Mouse (Mus musculus): ENCODE results near the gene Rnf167. TPM values are rescaled to one million over a fixed set of nuclear protein-coding genes. Genes with fewer than 3 reads are reported as not detected.

Gene Rnf167
- total RNA-seq, 2 experiments from 2014 or later = 85.6 to 88.0 TPM

- DNase-seq = no peak
Observed at GRCm38 (mm10) chr11:70638293-70638692, 8.7 kb upstream of the Rnf167 start.

- no peak for DNase-seq
Observed at GRCm38 (mm10) chr11:70638714-70639278, 8.2 kb upstream of the Rnf167 start, which contains the start of gene Gp1ba. Gene Gp1ba, plus strand, starts transcription at chr11:70639122.

GRCm38 (mm10) chr11:70639976-70640375, 7.1 kb upstream of the Rnf167 start:
- no peak for DNase-seq

GRCm38 (mm10) chr11:70641241-70641640, 5.8 kb upstream of the Rnf167 start:
- no peak for DNase-seq

GRCm38 (mm10) chr11:70643051-70643450, 4.0 kb upstream of the Rnf167 start:
- no peak for DNase-seq

GRCm38 (mm10) chr11:70644564-70645103, 2.4 kb upstream of the Rnf167 start:
- DNase-seq = no peak

GRCm38 (mm10) chr11:70645461-70646258, 1.4 kb upstream of the Rnf167 start:
- no peak for DNase-seq

- no peak for DNase-seq
Observed at GRCm38 (mm10) chr11:70646259-70646555, 828 bp upstream of the Rnf167 start.

- no peak for DNase-seq
Observed at GRCm38 (mm10) chr11:70647716-70648420, 833 bp downstream of the Rnf167 start.

- DNase-seq = no peak
Observed at GRCm38 (mm10) chr11:70648512-70648911, 1.5 kb downstream of the Rnf167 start.

- no peak for DNase-seq
Observed at GRCm38 (mm10) chr11:70649185-70649734, 2.2 kb downstream of the Rnf167 start.

- DNase-seq = no peak
Observed at GRCm38 (mm10) chr11:70650322-70651175, 3.5 kb downstream of the Rnf167 start.

- no peak for DNase-seq
Observed at GRCm38 (mm10) chr11:70651391-70651790, 4.4 kb downstream of the Rnf167 start.

GRCm38 (mm10) chr11:70652029-70652883, 5.2 kb downstream of the Rnf167 start:
- DNase-seq = no peak

GRCm38 (mm10) chr11:70652884-70653344, 5.9 kb downstream of the Rnf167 start:
- DNase-seq = no peak

GRCm38 (mm10) chr11:70653345-70654197, 6.5 kb downstream of the Rnf167 start:
- DNase-seq = no peak

- peak; percentile 66 to 72 for DNase-seq
Observed at GRCm38 (mm10) chr11:70654198-70654922, 7.3 kb downstream of the Rnf167 start, which contains the start of gene Pfn1. Gene Pfn1, minus strand, starts transcription at chr11:70654644.

- peak; percentile 75 for DNase-seq
Observed at GRCm38 (mm10) chr11:70654923-70655570, 8.0 kb downstream of the Rnf167 start.

All from layer of hippocampus, postnatal 36 days (tissue).